Mouse (Mus musculus) neural tube, embryonic 11.5 days (tissue): ENCODE data around the gene Ddx43. TPM values are rescaled to one million over a fixed set of nuclear protein-coding genes. Genes with fewer than 3 reads are reported as not detected.

Experiments
- polyA plus RNA-seq: library from polyadenylated mRNA; unstranded; fragments of >200 nt; fragmentation: Nextera tagmentation; extraction: Ambion mirVana; gene quantifications from 2 replicates; pipeline ENCODE4 v1.2.1, GENCODE M21; 2014

The Ddx43 gene
- polyA plus RNA-seq, 1 experiment from 2014 or later, result 0.50 TPM

Other genes starting within 250 kb of the Ddx43 start
- 54.3 and 72.3 TPM in 2 replicates for gene Gsta4, start 213.0 kb upstream of the Ddx43 start, polyA plus RNA-seq
- not detected in 2 replicates for gene Gsta1, start 165.1 kb upstream of the Ddx43 start, polyA plus RNA-seq
- not detected in 2 replicates for gene Gm3776, start 138.6 kb upstream of the Ddx43 start, polyA plus RNA-seq
- gene Gm10639, start 105.9 kb upstream of the Ddx43 start, polyA plus RNA-seq, result not detected in 2 replicates
- gene Omt2a, start 81.0 kb upstream of the Ddx43 start, polyA plus RNA-seq, result not detected in 2 replicates
- not detected in 2 replicates for gene Omt2b, start 68.2 kb upstream of the Ddx43 start, polyA plus RNA-seq
- gene Gsta2, start 40.0 kb upstream of the Ddx43 start, polyA plus RNA-seq, result not detected in 2 replicates
- gene Dppa5a, start 27.6 kb upstream of the Ddx43 start, polyA plus RNA-seq, result 0.41 and 0.72 TPM in 2 replicates
- gene Ooep, start 17.1 kb upstream of the Ddx43 start, polyA plus RNA-seq, result 1.3 and 1.7 TPM in 2 replicates
- 0.84 and 0.93 TPM in 2 replicates for gene Cgas, start 47.5 kb downstream of the Ddx43 start, polyA plus RNA-seq
- gene Mto1, start 52.4 kb downstream of the Ddx43 start, polyA plus RNA-seq, result 23.1 and 23.4 TPM in 2 replicates
- gene Gm17324, start 53.0 kb downstream of the Ddx43 start, polyA plus RNA-seq, result 1.0 TPM in 1 of 2 replicates, not detected in the other
- gene Eef1a1, start 93.4 kb downstream of the Ddx43 start, polyA plus RNA-seq, result 4,747 and 4,837 TPM in 2 replicates
- 10.6 and 11.5 TPM in 2 replicates for gene Slc17a5, start 192.3 kb downstream of the Ddx43 start, polyA plus RNA-seq
- 3.8 and 5.0 TPM in 2 replicates for gene Cd109, start 219.8 kb downstream of the Ddx43 start, polyA plus RNA-seq